Mouse (Mus musculus): ENCODE results near the gene Parp14.

Parp14 gene

GRCm38 (mm10) chr16:35869656-35870055 is 1.7 kb downstream of the Parp14 start:
- DNase-seq = no peak

DNA sequence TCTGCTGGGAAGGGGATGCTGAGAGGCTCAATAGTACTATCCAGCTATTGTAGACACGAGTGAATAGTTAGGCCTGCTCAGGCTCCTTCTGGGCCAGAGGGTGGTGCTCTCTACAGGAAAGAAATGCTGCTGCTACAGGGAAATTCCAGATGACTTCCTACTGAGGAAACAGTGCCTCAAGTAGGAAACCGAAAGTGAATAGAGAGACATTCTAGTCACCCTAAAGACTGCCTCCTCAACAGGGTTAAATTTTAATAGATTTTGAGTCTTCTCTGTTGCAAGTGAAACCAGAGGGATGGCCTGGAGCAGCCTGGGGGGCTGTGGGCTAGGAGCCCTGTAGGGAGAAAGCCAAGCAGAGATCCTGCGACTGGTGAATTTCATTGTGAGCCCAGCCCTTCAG is 2.2 kb downstream of the Parp14 start:
- DNase-seq = no peak

DNA sequence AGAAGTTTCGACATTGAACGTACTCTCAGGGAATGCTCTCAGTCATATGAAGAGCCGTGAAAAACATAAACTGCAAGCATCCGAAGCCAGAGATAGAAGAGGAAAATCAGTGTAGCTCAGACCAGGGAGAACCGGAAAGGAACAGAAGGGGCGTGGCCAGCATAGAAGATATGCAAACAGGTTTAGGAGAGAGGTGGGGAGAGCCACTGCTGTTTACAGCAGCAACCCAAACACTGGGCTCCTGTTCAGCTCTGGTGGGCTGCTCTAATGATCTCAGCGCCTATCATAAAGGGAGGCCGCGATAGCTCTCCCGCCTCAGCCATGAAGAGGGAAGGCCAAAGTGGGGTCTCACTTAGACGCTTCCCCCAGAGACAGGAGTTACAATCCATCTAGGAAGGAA is 3.6 kb downstream of the Parp14 start:
- no peak for DNase-seq

- DNase-seq = no peak
These were observed 9.3 kb downstream of the Parp14 start for GRCm38 (mm10) chr16:35862057-35862456.

- no peak for DNase-seq
These were observed 11.1 kb downstream of the Parp14 start for GRCm38 (mm10) chr16:35860236-35860635.

- DNase-seq = no peak
These were observed 14.6 kb downstream of the Parp14 start for GRCm38 (mm10) chr16:35856766-35857165.

DNA sequence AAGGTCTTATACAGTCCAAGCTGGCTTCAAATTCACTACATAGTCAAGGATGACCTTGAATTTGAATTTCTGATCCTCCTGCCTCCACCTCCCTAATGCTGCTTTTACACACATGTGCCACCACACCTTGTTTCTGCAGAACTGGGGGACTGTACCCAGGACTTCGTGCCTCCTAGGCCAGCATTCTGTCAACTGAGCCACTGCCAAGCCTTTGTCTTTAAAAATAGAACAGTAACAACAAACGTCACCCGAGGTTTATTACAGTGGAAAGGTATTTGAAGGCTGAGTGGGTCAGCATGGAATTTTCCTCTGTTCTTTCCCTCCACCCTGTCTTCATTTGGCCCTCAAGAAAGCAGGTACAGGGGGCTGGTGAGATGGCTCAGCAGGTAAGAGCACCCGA is 15.5 kb downstream of the Parp14 start:
- no peak for DNase-seq

GRCm38 (mm10) chr16:35847138-35847537 is 24.2 kb downstream of the Parp14 start:
- DNase-seq = no peak

DNA sequence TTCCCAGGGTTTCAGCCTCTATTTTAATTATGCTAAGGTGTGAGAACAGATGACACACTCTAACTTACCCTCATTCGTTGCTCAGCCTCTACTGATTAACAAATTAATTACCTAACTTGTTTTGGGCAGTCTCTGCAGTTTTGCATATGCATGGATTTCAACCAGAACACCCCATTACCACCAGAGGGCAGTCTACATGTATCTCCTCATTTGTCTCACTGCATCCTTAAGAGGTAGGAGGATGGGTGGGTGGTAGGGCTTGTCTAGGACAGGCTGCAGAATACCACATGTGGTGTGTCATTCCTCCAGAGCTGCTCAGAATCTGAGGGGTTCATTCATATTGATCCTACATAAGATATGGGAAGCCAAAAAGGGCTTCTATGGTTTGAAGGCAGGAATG is 31.7 kb downstream of the Parp14 start:
- peak in 1 of 2 experiments; percentile 32 for DNase-seq

DNA sequence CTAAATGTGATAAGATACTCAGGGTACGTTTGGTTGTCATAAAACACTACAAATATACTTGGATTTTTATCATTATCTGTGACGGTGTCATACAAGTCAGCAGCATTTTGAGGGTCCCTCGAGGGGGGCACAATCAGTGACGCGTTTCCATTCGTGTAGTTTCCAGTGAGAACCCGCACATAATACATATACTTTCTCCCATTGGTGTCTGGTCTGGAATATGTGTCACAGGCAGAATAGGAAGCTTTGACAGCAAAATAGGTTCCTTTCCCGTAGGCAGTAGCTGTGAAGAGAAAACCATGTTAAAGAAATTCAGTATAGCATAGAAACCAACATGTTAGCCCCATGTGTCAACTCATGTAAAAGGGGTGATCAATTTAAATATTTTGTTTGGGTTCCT is 36.7 kb downstream of the Parp14 start:
- DNase-seq = no peak

DNA sequence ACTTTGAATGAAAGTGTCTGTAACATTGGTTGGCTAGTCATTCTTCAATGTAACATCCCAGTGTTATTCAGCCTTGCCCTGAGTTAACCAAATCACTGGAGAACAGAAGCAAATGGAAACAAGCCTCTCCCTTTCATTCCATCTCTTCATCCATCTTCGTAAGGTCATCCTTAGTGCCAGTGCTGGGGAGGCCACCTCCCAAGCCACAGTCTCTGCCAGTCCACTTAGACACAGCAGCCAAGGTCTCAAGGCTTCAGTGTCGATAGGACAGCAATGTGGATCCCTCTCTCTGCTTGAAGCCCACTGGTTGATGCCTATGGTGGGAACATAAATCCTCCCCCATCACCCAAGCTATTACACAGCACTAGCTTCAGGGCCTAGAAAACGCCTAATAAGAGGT is 38.4 kb downstream of the Parp14 start:
- no peak for DNase-seq

DNA sequence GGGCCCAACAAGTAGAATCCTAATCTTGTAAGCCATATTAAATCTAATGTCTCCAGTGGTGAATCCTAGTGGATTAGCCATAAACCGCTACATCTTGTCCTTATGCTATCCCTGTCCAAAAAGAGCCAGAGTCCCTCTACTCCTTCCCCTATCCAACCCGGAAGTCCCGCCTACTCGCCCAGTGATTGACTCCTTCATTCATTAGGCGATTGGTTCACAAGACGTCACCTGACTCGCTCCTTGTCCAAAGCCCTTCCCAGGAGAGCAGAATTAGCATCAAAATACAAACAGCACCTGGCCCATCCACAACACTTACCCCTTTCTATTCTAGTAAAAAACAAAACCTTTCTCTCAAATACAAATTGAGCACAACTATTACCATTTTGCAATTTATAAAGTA is 41.3 kb downstream of the Parp14 start:
- DNase-seq = no peak

GRCm38 (mm10) chr16:35817255-35818089 is 53.9 kb downstream of the Parp14 start:
- peak; percentile 89 to 93 for DNase-seq

- DNase-seq = no peak
These were observed 58.2 kb downstream of the Parp14 start for GRCm38 (mm10) chr16:35813119-35813518.

GRCm38 (mm10) chr16:35808838-35809237 is 62.5 kb downstream of the Parp14 start:
- DNase-seq = no peak

DNA sequence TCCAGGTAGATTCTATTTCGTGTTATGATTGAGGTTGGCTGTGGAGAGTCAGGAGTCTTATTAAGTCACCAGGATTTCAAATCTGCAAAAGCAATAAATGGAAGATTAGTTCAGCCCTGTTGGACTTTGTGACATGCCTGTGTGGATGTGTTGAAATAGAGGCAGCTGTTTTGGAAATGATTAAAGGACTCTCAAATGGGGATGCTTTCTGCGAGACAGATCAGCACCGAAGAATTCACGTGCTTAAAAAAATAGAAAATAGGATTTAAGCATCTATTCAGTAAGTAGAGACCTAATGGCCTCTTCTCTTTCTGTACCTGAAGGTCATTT is 63.7 kb downstream of the Parp14 start:
- no peak for DNase-seq

- DNase-seq = no peak
These were observed 64.2 kb downstream of the Parp14 start for GRCm38 (mm10) chr16:35806973-35807662.

- DNase-seq = no peak
These were observed 67.6 kb downstream of the Parp14 start for GRCm38 (mm10) chr16:35803723-35804122.

- no peak for DNase-seq
These were observed 69.2 kb downstream of the Parp14 start for GRCm38 (mm10) chr16:35802163-35802562.

DNA sequence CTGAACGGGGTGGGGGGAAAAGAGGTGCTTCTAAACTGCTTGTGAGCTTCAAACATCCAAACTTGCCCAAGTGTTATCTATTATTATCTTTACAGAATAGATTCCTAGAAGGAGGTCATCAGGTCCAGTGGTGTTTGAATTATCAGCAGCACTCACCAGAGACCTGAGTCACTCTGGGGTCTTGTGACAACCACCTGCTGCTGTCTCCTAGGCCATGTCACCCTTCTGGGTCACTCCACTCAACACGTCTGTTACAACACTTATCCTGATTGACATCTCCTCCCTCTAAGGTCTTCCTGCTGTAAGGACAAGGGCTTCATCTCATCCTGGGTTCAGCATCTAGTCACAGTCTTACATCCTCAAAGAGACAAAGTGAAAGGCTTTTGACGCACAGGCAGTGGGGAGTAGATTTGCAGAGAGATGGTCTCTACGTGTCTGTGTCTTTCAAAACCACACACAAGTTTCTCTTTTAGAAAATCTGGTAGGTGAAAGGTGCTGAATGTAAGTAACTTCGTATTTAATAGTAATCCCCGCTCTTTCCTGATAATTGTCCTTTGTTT is 79.3 kb downstream of the Parp14 start:
- DNase-seq = no peak

- no peak for DNase-seq
These were observed 83.0 kb downstream of the Parp14 start for GRCm38 (mm10) chr16:35788330-35788729.

GRCm38 (mm10) chr16:35787568-35788189 is 83.7 kb downstream of the Parp14 start:
- DNase-seq = no peak

DNA sequence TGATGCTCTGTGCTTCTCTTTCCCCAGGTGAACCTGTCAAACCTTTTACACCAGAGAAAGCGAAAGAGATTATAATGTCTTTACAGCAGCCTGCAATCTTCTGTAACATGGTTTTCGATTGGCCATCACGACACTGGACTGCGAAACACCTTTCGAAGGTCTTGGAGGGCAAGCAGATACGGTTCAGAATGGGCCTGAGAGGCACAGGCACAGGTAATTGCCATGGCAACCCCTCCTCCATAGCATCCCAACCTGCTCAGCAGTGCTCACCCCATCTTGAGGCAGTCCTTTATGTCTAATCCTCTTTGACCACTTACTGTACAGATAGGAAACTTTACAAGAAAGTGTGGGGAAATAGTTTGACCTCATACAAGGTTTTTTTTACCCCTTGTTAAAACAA is 84.2 kb downstream of the Parp14 start:
- no peak for DNase-seq
